Mouse (Mus musculus): Measurements from ENCODE around the gene Trim44.

DNA sequence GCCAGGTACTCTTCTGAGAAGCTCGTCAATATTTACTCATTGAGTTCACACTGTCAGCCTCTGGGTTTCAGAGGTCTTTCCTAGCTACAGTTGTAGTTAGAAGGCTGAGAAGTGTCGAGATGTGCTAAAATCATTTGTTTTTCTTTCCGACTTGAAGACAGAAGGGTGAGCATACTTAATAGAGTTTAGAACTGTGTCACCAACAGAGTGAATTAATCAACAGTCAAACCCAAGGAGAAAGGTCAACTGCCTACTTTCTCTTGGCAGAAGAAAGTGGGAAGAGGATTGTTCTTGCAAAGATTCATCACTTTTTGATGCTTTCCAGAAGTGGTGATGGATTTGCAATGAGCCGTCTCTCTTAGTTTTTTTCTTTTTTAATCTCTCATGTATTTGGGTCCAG, 39.2 kb upstream of the Trim44 start:
- TF ChIP-seq CTCF (IDR thresholded peaks at IDR 0.05; ENCODE audit: insufficient read depth, low read depth, low read length) (no peak), POLR2A (IDR thresholded peaks at IDR 0.05; ENCODE audit: insufficient read depth, low read depth, low read length) (no peak)
